Mouse (Mus musculus) monocyte, adult 5-6 weeks (primary cell): ENCODE data around the gene Ust. TPM values are rescaled to one million over a fixed set of nuclear protein-coding genes. Genes with fewer than 3 reads are reported as not detected.

Source experiments
- ATAC-seq: fragments of 153-309, 156-312 bp; replicated peaks from 2 replicates; pipeline ENCODE4 v1.8.0; 2017; ENCODE audit warnings: mild to moderate bottlenecking; ENCODE audit not compliant: low TSS enrichment, insufficient number of reproducible peaks, severe bottlenecking, poor library complexity, low FRiP score
- total RNA-seq: library from RNA; stranded (forward); fragments of 200-1000, 200-491, 200-594 nt; gene quantifications from 3 replicates; pipeline ENCODE4 v1.2.3, GENCODE M21; 2017

Gene Ust
- total RNA-seq, 1 experiment from 2014 or later, result 3.9 TPM

DNA sequence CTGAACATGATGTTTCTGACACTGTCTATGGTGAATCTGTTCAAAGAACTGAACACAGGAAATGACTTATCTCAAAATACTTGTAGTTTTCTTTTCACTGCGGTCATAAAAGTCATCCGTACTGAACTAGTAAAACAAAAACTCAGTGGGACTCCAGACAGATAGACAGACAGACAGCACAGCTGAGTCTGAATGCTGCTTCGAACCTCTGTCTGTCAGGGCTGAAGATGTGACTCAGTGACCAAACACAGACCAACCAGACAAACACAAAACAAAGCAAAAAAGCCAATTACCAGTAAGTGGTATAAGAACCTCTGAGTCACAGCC is 12.4 kb downstream of the Ust start:
- ATAC-seq, result no peak

DNA sequence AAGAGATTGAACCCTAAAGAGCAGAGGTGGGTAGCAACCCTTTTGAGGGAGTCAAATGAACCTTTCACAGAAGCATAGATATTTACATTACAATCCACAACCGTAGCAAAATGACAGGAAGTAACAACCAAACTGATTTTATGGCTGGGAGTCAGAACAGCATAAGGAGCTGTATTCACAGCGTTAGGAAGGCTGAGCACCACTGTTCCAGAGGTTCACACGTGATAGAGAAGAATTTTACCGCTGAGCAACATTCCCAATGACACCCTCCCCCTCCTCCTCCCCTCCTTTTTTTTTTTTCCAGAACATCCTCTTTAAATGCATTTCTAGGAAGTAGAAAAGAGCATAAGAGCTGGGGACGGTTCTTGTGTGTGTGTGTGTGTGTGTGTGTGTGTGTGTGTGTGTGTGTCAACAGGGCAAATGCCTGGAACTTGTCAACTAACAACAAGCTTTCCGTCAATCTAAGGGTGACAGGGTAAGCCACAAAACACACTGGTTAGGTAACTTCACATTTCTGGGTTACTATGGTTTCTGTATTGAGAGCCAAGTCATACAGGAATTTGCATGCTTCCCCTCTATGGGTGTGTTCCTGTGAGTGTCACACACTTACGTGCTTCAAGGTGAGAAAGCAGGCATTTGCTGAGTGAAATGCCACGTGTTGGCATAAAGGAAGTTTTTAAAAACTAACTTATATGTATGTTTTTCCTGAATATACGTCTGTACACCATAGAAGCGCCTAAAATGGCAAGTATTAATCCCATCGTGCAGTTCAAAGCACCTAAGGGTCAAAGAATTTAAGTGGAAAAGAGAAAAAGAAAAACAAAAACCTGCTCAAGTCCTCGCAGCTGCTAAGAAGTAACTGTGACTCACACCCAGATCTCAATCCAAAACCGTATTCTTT is 13.0 kb downstream of the Ust start:
- ATAC-seq, result peak; percentile 55

DNA sequence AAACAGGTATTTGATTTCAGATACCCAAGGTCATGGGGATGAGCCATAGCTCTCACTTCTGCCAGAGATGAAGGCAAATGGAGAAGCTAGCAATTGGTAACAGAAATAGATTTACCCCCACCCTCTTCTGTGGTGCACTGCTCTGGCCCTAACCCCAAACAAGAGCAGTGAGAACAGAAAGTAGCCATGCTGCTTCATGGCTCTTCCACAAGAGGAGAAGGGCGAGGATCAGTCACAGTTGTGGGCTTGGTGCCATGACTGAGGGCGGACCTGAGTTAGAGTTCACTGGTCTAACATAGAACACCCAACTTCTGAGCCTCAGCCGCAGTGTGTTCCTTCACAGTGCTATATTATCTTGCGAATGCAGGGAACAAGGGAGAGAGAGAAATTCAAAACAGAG is 13.8 kb downstream of the Ust start:
- no peak; the same call in 1 of the 2 replicates for ATAC-seq

- ATAC-seq, result no peak
These were observed 19.4 kb downstream of the Ust start for GRCm38 (mm10) chr10:8498951-8499891.

DNA sequence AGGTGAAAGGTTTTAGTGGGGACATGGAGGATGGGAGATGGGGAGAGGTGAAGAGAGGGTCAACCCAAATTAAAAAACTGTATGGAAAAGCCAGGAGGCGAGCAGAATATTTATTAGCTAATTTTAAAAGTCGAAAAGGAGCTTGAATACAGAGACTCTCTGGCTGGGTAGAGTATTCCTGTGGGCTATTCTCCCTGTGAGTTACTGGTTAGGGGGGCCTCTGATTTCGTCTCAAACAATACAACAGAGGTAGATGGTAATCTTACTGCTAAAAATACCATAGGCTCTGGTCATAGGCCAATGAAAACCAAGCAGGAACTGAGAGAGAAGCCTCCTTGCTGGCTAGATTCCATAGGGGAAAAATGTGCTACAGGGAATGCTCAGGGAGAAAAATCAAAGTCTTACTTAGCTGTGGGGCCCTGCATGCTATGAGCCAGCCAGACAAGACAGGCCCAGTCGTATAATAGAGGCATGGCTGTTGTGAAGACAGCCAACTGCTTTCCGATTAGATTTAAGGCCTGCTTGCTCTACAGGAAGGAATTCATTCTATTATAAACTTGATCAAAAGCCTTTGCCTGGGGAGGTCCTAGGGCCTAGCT is 23.0 kb downstream of the Ust start:
- no peak for ATAC-seq

DNA sequence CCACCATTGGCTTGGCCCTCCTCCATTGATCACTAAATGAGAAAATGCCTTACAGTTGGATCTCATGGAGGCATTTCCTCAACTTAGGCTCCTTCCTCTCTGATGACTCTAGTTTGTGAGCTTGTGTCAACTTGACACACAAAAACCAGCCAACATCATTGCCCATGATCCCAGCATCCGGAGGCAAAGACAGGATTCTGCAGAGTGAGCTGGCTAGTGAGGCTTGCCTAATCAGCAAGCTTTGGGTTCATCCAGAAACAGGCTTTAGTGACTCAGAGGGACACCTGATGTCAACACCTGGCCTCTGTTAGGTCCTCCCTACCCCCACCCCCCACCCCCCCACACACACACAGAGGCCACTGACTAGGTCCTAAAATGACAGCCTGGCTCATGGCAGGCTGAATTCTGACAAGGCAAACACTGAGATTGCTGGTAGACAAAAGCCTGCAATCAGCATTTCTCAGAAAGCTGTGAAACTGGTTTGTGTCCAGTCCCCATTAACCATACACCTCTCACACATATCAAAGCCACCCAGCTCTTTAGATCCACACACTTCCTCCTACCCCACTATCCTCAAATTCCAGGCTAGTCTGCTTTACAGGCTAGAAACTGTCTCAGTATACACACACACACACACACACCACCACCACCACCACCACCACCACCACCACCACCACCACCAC is 26.6 kb downstream of the Ust start:
- ATAC-seq, result no peak

GRCm38 (mm10) chr10:8487388-8487787 is 31.2 kb downstream of the Ust start:
- ATAC-seq, result no peak

DNA sequence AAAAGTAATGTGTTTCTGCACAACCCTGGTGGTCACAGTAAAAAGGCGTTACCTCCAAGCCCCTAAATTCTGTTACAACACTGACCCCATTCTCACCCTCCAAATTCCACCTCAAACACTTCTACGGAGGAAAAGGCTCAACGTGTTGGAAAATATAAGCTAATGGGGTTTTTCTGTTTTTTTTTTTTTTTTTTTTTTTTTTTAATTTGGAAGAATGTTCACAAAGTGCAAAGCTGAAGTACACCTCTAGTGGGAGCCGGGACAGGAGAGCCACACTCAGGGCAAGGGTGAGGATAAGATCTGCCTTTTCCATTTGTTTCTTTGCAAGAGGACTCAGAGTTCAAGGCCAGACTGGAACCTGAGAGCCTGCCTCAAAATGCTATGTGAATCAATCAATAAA is 34.1 kb downstream of the Ust start:
- ATAC-seq, result no peak

DNA sequence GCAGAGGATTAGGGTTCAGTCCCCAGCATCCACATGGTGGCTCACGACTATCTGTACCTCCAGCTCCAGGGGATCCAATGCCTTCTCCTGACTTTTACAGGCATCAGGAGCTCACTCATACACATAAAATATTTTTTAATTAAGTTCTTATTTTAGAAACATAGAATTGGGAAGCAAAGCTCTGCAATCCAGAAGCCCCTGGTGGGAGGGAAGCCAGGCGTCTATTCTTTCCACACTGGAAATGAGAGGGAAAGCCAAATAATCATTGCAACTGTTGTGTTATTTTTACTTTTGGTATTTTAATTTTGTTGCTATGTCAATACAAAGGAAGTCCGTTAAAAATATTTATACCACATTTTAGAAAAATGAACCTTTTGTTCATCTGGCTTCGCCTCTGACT is 35.8 kb downstream of the Ust start:
- ATAC-seq, result no peak

GRCm38 (mm10) chr10:8479779-8480178 is 38.8 kb downstream of the Ust start:
- ATAC-seq, result no peak

DNA sequence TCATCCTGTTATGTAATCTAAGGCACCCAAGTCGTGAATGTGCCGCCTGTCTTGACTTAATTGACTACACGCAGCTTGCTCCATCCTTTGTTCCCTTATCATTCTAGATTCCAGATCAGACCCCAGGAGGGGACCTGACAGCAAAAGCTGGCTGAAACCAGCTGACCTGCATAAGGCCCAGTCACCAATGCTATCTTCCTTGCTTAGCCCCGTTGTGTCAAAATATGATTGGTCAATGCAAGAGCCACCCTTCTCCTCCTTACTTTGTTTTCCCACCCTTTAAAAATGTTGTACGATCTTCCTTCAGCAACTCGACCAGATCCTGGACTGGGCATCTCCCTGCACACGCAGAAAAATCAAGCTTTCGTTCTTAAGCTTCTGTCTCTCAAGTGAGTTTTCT is 40.7 kb downstream of the Ust start:
- ATAC-seq, result no peak

DNA sequence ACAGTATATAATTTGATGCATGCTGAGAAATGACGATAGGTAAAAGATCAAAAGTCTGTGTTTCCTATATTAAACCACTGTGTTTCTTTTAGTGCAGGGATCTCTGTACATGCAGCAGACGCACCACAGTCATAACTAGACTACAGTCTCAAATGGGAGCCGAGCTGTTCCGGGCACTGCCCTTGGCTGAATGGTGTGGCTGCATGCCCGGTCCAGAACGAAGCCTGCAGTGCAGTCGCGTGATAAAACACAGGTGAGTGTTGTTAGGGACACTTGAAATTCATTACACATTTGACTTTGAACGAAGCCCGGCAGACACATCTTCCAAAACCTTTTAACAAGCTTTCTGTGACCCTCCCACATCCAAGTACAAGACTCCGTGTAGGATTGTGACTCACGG is 46.6 kb downstream of the Ust start:
- ATAC-seq, result no peak

GRCm38 (mm10) chr10:8471012-8471411 is 47.6 kb downstream of the Ust start:
- no peak for ATAC-seq

GRCm38 (mm10) chr10:8469516-8469915 is 49.1 kb downstream of the Ust start:
- no peak for ATAC-seq

GRCm38 (mm10) chr10:8468651-8469386 is 49.8 kb downstream of the Ust start:
- no peak for ATAC-seq

- ATAC-seq, result no peak
These were observed 52.7 kb downstream of the Ust start for GRCm38 (mm10) chr10:8465918-8466317.

GRCm38 (mm10) chr10:8465216-8465615 is 53.4 kb downstream of the Ust start:
- ATAC-seq, result no peak

DNA sequence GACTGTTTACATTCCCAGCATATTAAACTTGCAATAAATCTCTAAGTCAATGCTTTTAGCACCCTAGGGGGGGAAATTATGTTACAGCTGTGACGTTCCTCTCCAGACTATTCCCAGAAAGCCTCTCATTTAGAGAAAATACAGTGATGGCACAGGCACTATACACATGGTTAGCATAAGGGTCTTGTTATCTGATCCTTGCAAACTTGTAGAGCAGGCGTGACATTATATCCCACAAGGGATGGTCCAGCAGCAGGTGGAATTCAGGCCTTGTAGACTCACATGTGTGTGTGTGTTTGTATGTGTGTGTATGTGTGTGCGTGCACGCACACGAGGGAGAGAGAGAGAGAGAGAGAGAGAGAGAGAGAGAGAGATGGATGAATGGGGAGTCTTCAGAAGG is 57.3 kb downstream of the Ust start:
- ATAC-seq, result no peak
